Mouse (Mus musculus): ENCODE data around the gene Rsf1. TPM values are rescaled to one million over a fixed set of nuclear protein-coding genes. Genes with fewer than 3 reads are reported as not detected.

Gene Rsf1
- polyA plus RNA-seq (2012; rRNA removed): 11.9 and 17.3 TPM in 2 replicates

GRCm38 (mm10) chr7:97579067-97579975, at the start of gene Rsf1, which contains the start of gene Aamdc:
Gene Rsf1 (plus strand): TSS chr7:97579889.
Gene Aamdc (minus strand): TSS chr7:97579497.
- TF ChIP-seq POLR2A (IDR thresholded peaks at IDR 0.05; ENCODE audit: borderline replicate concordance, extremely low read depth, insufficient read depth, insufficient read length, poor library complexity, severe bottlenecking): 0 out of 2 replicates have a peak, but pooled peaks have one; percentile 21
- TF ChIP-seq CTCF (IDR thresholded peaks at IDR 0.05; ENCODE audit: borderline replicate concordance, extremely low read depth, insufficient read depth, insufficient read length): peak; percentile 73
- DNase-seq (ENCODE audit: low read depth): peak; percentile 99

- DNase-seq (ENCODE audit: low read depth): no peak
- TF ChIP-seq POLR2A (IDR thresholded peaks at IDR 0.05; ENCODE audit: borderline replicate concordance, extremely low read depth, insufficient read depth, insufficient read length, poor library complexity, severe bottlenecking) (no peak), CTCF (IDR thresholded peaks at IDR 0.05; ENCODE audit: borderline replicate concordance, extremely low read depth, insufficient read depth, insufficient read length) (no peak)
These were observed 44.2 kb upstream of the Rsf1 start for GRCm38 (mm10) chr7:97535531-97535930.

- no peak for DNase-seq (ENCODE audit: low read depth)
- no peak for TF ChIP-seq CTCF (IDR thresholded peaks at IDR 0.05; ENCODE audit: borderline replicate concordance, extremely low read depth, insufficient read depth, insufficient read length)
- no peak for TF ChIP-seq POLR2A (IDR thresholded peaks at IDR 0.05; ENCODE audit: borderline replicate concordance, extremely low read depth, insufficient read depth, insufficient read length, poor library complexity, severe bottlenecking)
These were observed 43.1 kb upstream of the Rsf1 start for GRCm38 (mm10) chr7:97536571-97536970.

GRCm38 (mm10) chr7:97546462-97546861, 33.2 kb upstream of the Rsf1 start:
- DNase-seq (ENCODE audit: low read depth): no peak
- TF ChIP-seq CTCF (IDR thresholded peaks at IDR 0.05; ENCODE audit: borderline replicate concordance, extremely low read depth, insufficient read depth, insufficient read length): no peak
- no peak for TF ChIP-seq POLR2A (IDR thresholded peaks at IDR 0.05; ENCODE audit: borderline replicate concordance, extremely low read depth, insufficient read depth, insufficient read length, poor library complexity, severe bottlenecking)

GRCm38 (mm10) chr7:97549301-97549700, 30.4 kb upstream of the Rsf1 start:
- no peak for DNase-seq (ENCODE audit: low read depth)

GRCm38 (mm10) chr7:97550673-97551072, 29.0 kb upstream of the Rsf1 start:
- TF ChIP-seq POLR2A (IDR thresholded peaks at IDR 0.05; ENCODE audit: borderline replicate concordance, extremely low read depth, insufficient read depth, insufficient read length, poor library complexity, severe bottlenecking) (no peak), CTCF (IDR thresholded peaks at IDR 0.05; ENCODE audit: borderline replicate concordance, extremely low read depth, insufficient read depth, insufficient read length) (no peak)
- DNase-seq (ENCODE audit: low read depth): no peak

More at GRCm38 (mm10) chr7:97549301-97549700, 30.4 kb upstream of the Rsf1 start:
- TF ChIP-seq CTCF (IDR thresholded peaks at IDR 0.05; ENCODE audit: borderline replicate concordance, extremely low read depth, insufficient read depth, insufficient read length): no peak
- TF ChIP-seq POLR2A (IDR thresholded peaks at IDR 0.05; ENCODE audit: borderline replicate concordance, extremely low read depth, insufficient read depth, insufficient read length, poor library complexity, severe bottlenecking): no peak

- DNase-seq (ENCODE audit: low read depth): no peak
- TF ChIP-seq CTCF (IDR thresholded peaks at IDR 0.05; ENCODE audit: borderline replicate concordance, extremely low read depth, insufficient read depth, insufficient read length) (no peak), POLR2A (IDR thresholded peaks at IDR 0.05; ENCODE audit: borderline replicate concordance, extremely low read depth, insufficient read depth, insufficient read length, poor library complexity, severe bottlenecking) (no peak)
These were observed 16.1 kb upstream of the Rsf1 start for GRCm38 (mm10) chr7:97563576-97563975.

- TF ChIP-seq POLR2A (IDR thresholded peaks at IDR 0.05; ENCODE audit: borderline replicate concordance, extremely low read depth, insufficient read depth, insufficient read length, poor library complexity, severe bottlenecking) (no peak), CTCF (IDR thresholded peaks at IDR 0.05; ENCODE audit: borderline replicate concordance, extremely low read depth, insufficient read depth, insufficient read length) (no peak)
- no peak for DNase-seq (ENCODE audit: low read depth)
These were observed 10.3 kb upstream of the Rsf1 start for GRCm38 (mm10) chr7:97569372-97569771.

- no peak for TF ChIP-seq CTCF (IDR thresholded peaks at IDR 0.05; ENCODE audit: borderline replicate concordance, extremely low read depth, insufficient read depth, insufficient read length)
- DNase-seq (ENCODE audit: low read depth): no peak
These were observed 9.3 kb upstream of the Rsf1 start for GRCm38 (mm10) chr7:97570389-97570788.

- TF ChIP-seq POLR2A (IDR thresholded peaks at IDR 0.05; ENCODE audit: borderline replicate concordance, extremely low read depth, insufficient read depth, insufficient read length, poor library complexity, severe bottlenecking) (no peak), CTCF (IDR thresholded peaks at IDR 0.05; ENCODE audit: borderline replicate concordance, extremely low read depth, insufficient read depth, insufficient read length) (no peak)
- DNase-seq (ENCODE audit: low read depth): peak; percentile 68
These were observed 1.2 kb upstream of the Rsf1 start for GRCm38 (mm10) chr7:97578361-97579066.
